Comparison of ENCODE assay signal across 9 mouse cellular contexts in the genomic region with DNA sequence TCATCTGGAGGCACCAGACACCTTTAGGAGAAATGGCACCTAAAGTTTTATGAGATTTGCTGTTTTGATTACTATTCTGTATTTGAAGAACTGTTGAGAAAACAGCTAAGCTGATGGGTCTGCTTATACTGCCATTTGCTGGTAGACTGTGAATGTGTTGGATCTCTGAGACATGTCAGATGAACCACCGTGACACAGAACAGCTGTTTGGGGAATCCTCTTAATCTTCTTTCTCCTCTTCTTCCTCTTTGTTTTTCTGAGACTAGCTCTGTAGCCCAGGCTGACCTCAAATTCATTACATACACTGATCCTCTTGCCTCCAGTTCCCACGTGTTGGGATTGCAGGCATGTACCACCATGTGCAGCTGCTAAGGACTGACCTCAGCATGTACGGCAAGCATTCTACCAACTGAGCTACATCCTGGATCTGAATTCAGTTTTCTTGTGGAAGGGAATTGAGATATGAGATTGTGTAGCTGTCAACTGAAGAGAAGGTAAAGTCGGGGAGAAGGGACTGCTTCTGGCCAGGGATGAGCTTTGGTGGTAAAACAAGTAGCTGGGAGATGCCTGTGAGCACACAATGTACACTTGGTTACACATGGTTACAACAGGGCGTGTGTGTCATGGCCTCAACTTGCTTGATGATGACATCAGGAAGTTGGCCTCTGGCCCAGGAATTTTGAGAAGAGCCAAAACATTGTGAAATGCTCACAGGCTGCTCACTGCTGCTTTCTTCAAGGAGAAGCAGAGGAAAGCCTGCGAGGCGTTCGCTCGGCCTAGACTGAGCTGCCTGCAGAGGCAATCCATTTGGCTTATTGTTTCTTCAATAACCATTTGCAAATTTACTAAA. TPM values are rescaled to one million over a fixed set of nuclear protein-coding genes. Genes with fewer than 3 reads are reported as not detected.
DNase-seq lines count a peak whose midpoint lies in the region; ATAC-seq and TF ChIP-seq lines count a peak whose summit lies in the region.
"Had no signal": no experiment of that assay in that cellular context is flagged by ENCODE, and none has a peak within 500 bp of the region (broad histone marks: within the 10 kb centered on the region; RNA-seq: fewer than 3 reads in every experiment).

No protein-coding gene starts in this region.

- no peaks in the 10 kb centered on the region for H3K9me3 ChIP-seq in forebrain, embryonic 14.5 days (replicated peaks; ENCODE audit: control insufficient read depth, low read length)
- no peaks in the 10 kb centered on the region for H3K9me3 ChIP-seq in forebrain, embryonic 15.5 days
- H3K9me3 ChIP-seq in intestine, embryonic 14.5 days (ENCODE audit: control insufficient read depth, low read length) = no peaks in the 10 kb centered on the region
- no peaks in the 10 kb centered on the region for H3K9me3 ChIP-seq in lung, embryonic 16.5 days (ENCODE audit: control insufficient read depth, low read length)
- H3K9me3 ChIP-seq in midbrain, embryonic 10.5 days (replicated peaks) = no peaks in the 10 kb centered on the region

- no peak overlapping the region for H3K4me2 ChIP-seq in forebrain, embryonic 14.5 days (ENCODE audit: low read length)
- no peak overlapping the region for H3K4me2 ChIP-seq in forebrain, embryonic 15.5 days (replicated peaks)
- no peak overlapping the region for H3K4me2 ChIP-seq in intestine, embryonic 14.5 days (ENCODE audit: low read length)
- H3K4me2 ChIP-seq in lung, embryonic 16.5 days (ENCODE audit: low read depth, low read length) = no peak overlapping the region

- intact Hi-C loops in gastrocnemius, adult 2 months (cut with DNase I) = no loop called here

- TF ChIP-seq CTCF in gastrocnemius, adult 2 months (IDR thresholded peaks at IDR 0.05) = no peak
- no peak for TF ChIP-seq CTCF in testis, adult 2 months (IDR thresholded peaks at IDR 0.05; ENCODE audit: control insufficient read depth, insufficient read depth, insufficient replicate concordance, low read depth, low read length)

- ATAC-seq in forebrain, embryonic 14.5 days = no peak
- no peak for ATAC-seq in forebrain, embryonic 15.5 days (replicated peaks)
- no peak; the same call in 1 of the 2 replicates for ATAC-seq in intestine, embryonic 14.5 days (replicated peaks; ENCODE audit: low FRiP score, low TSS enrichment, low read depth)
- peak; percentile 94 for ATAC-seq in lung, embryonic 16.5 days (ENCODE audit: low read depth)

- WGBS in forebrain, embryonic 14.5 days = 72% methylated on average over 9 of the region's 9 CpGs
- WGBS in forebrain, embryonic 15.5 days = 69% methylated on average over 9 of the region's 9 CpGs
- WGBS in intestine, embryonic 14.5 days = 48% methylated on average over 9 of the region's 9 CpGs
- 25% methylated on average over 9 of the region's 9 CpGs for WGBS in lung, embryonic 16.5 days
- WGBS in midbrain, embryonic 10.5 days = 83% methylated on average over 9 of the region's 9 CpGs

- no peak for TF ChIP-seq POLR2A in testis, adult 2 months (IDR thresholded peaks at IDR 0.05; ENCODE audit: control insufficient read depth, low read depth, low read length)

- H3K4me3 ChIP-seq in forebrain, embryonic 14.5 days (ENCODE audit: low read depth, low read length) = no peak overlapping the region
- H3K4me3 ChIP-seq in forebrain, embryonic 15.5 days = no peak overlapping the region
- no peak overlapping the region for H3K4me3 ChIP-seq in gastrocnemius, adult 2 months
- H3K4me3 ChIP-seq in intestine, embryonic 14.5 days (ENCODE audit: low read depth, low read length) = no peak overlapping the region
- no peak overlapping the region for H3K4me3 ChIP-seq in lung, embryonic 16.5 days (ENCODE audit: low read length)
- H3K4me3 ChIP-seq in testis, adult 2 months (ENCODE audit: control insufficient read depth, low read depth, low read length) = peak overlapping the region; percentile 24; the same call in 1 of the 2 replicates
- H3K4me3 ChIP-seq in midbrain, embryonic 10.5 days = no peak overlapping the region

- H3K27ac ChIP-seq in forebrain, embryonic 14.5 days (ENCODE audit: low read depth, low read length) = no peak overlapping the region
- no peak overlapping the region for H3K27ac ChIP-seq in forebrain, embryonic 15.5 days (replicated peaks)
- H3K27ac ChIP-seq in gastrocnemius, adult 2 months = peak overlapping the region; percentile 70
- H3K27ac ChIP-seq in intestine, embryonic 14.5 days (ENCODE audit: low read depth) = peak overlapping the region; percentile 55; the same call in 1 of the 2 replicates
- H3K27ac ChIP-seq in lung, embryonic 16.5 days (ENCODE audit: low read length) = peak overlapping the region; percentile 93
- peak overlapping the region; percentile 27; the same call in 1 of the 2 replicates for H3K27ac ChIP-seq in testis, adult 2 months (ENCODE audit: control insufficient read depth, insufficient read depth, low read depth, low read length)
- H3K27ac ChIP-seq in midbrain, embryonic 10.5 days (replicated peaks) = no peak overlapping the region

- peak; percentile 24 for DNase-seq in forebrain, embryonic 14.5 days (ENCODE audit: low spot score)
- peak; percentile 95 for DNase-seq in adrenal gland, adult 2 months
- DNase-seq in gastrocnemius, adult 2 months = peak; percentile 90
- DNase-seq in intestine, embryonic 14.5 days (ENCODE audit: low spot score) = peak; percentile 66
- no peak for DNase-seq in midbrain, embryonic 10.5 days (ENCODE audit: low spot score)

- H3K36me3 ChIP-seq in forebrain, embryonic 14.5 days (ENCODE audit: control insufficient read depth, insufficient read depth, low read length) = no peaks in the 10 kb centered on the region
- H3K36me3 ChIP-seq in forebrain, embryonic 15.5 days = no peaks in the 10 kb centered on the region
- H3K36me3 ChIP-seq in intestine, embryonic 14.5 days (ENCODE audit: control insufficient read depth, insufficient read depth, low read length) = no peaks in the 10 kb centered on the region
- no peaks in the 10 kb centered on the region for H3K36me3 ChIP-seq in lung, embryonic 16.5 days (ENCODE audit: control insufficient read depth, insufficient read depth, low read length)
- no peaks in the 10 kb centered on the region for H3K36me3 ChIP-seq in testis, adult 2 months (ENCODE audit: control insufficient read depth, insufficient read depth, low read length)
- no peaks in the 10 kb centered on the region for H3K36me3 ChIP-seq in midbrain, embryonic 10.5 days

- no peaks in the 10 kb centered on the region for H3K27me3 ChIP-seq in forebrain, embryonic 14.5 days (replicated peaks; ENCODE audit: control insufficient read depth, insufficient read depth, low read length)
- H3K27me3 ChIP-seq in forebrain, embryonic 15.5 days = no peaks in the 10 kb centered on the region
- no peaks in the 10 kb centered on the region for H3K27me3 ChIP-seq in intestine, embryonic 14.5 days (replicated peaks; ENCODE audit: control insufficient read depth, insufficient read depth, low read length)
- no peaks in the 10 kb centered on the region for H3K27me3 ChIP-seq in lung, embryonic 16.5 days (ENCODE audit: control insufficient read depth, insufficient read depth, low read depth, low read length)
- no peaks in the 10 kb centered on the region for H3K27me3 ChIP-seq in testis, adult 2 months (ENCODE audit: control insufficient read depth, insufficient read depth, low read length)
- no peaks in the 10 kb centered on the region for H3K27me3 ChIP-seq in midbrain, embryonic 10.5 days (ENCODE audit: low read depth, poor library complexity, severe bottlenecking)

- no peaks in the 10 kb centered on the region for H3K4me1 ChIP-seq in forebrain, embryonic 14.5 days (ENCODE audit: control insufficient read depth, insufficient read depth, low read length)
- H3K4me1 ChIP-seq in forebrain, embryonic 15.5 days = no peaks in the 10 kb centered on the region
- peaks cover 12% of the 10 kb centered on the region for H3K4me1 ChIP-seq in intestine, embryonic 14.5 days (replicated peaks; ENCODE audit: control insufficient read depth, insufficient read depth, low read length)
- H3K4me1 ChIP-seq in lung, embryonic 16.5 days (replicated peaks; ENCODE audit: control insufficient read depth, insufficient read depth, low read length) = peaks cover 13% of the 10 kb centered on the region; the same call in 1 of the 2 replicates
- H3K4me1 ChIP-seq in testis, adult 2 months (ENCODE audit: control insufficient read depth, insufficient read depth, low read length) = no peaks in the 10 kb centered on the region
- no peaks in the 10 kb centered on the region for H3K4me1 ChIP-seq in midbrain, embryonic 10.5 days

- H3K9ac ChIP-seq in forebrain, embryonic 14.5 days (ENCODE audit: low read length) = no peak overlapping the region
- H3K9ac ChIP-seq in forebrain, embryonic 15.5 days (replicated peaks) = no peak overlapping the region
- H3K9ac ChIP-seq in intestine, embryonic 14.5 days (ENCODE audit: low read length) = no peak overlapping the region
- no peak overlapping the region for H3K9ac ChIP-seq in lung, embryonic 16.5 days (ENCODE audit: low read length)

RNA-seq across cellular contexts. Expression of gene Tas2r143, which starts 3.9 kb away (rescaled TPM):
- not detected in 2 replicates for polyA plus RNA-seq in forebrain, embryonic 14.5 days (2014; fragmentation: Nextera tagmentation; extraction: Ambion mirVana)
- not detected in 2 replicates for polyA plus RNA-seq in forebrain, embryonic 15.5 days (2015; fragmentation: Nextera tagmentation; extraction: Ambion mirVana)
- total RNA-seq in adrenal gland, adult 2 months (2021) = 1 to 10 TPM in 1 of 2 experiments, under 1 TPM in 1; 0.90 to 7.2 TPM
- 0.50 and 0.63 TPM in 2 replicates for polyA plus RNA-seq in adrenal gland, adult 2 months (2012; rRNA removed)
- total RNA-seq in gastrocnemius, adult 2 months (2021) = not detected
- not detected in 2 replicates for polyA plus RNA-seq in intestine, embryonic 14.5 days (2014; fragmentation: Nextera tagmentation; extraction: Ambion mirVana)
- polyA plus RNA-seq in lung, embryonic 16.5 days (2015; fragmentation: Nextera tagmentation; extraction: Ambion mirVana) = not detected in 2 replicates
- polyA plus RNA-seq in testis, adult 2 months (2012; rRNA removed) = not detected in 2 replicates
- polyA plus RNA-seq in midbrain, embryonic 10.5 days (2016; fragmentation: Nextera tagmentation; extraction: Ambion mirVana) = not detected in 2 replicates
- polyA plus RNA-seq: neural tube, embryonic 14.5 days had no signal

RNA-seq across cellular contexts. Expression of gene Tas2r135, which starts 9.0 kb away (rescaled TPM):
- polyA plus RNA-seq in forebrain, embryonic 14.5 days (2014; fragmentation: Nextera tagmentation; extraction: Ambion mirVana) = not detected in 2 replicates
- polyA plus RNA-seq in forebrain, embryonic 15.5 days (2015; fragmentation: Nextera tagmentation; extraction: Ambion mirVana) = not detected in 2 replicates
- total RNA-seq in adrenal gland, adult 2 months (2021) = 1 to 10 TPM in 1 of 2 experiments, under 1 TPM in 1; 0.62 to 4.4 TPM
- 0.16 TPM in 1 of 2 replicates, not detected in the other for polyA plus RNA-seq in adrenal gland, adult 2 months (2012; rRNA removed)
- total RNA-seq in gastrocnemius, adult 2 months (2021) = not detected
- 0.16 TPM in 1 of 2 replicates, not detected in the other for polyA plus RNA-seq in intestine, embryonic 14.5 days (2014; fragmentation: Nextera tagmentation; extraction: Ambion mirVana)
- not detected in 2 replicates for polyA plus RNA-seq in lung, embryonic 16.5 days (2015; fragmentation: Nextera tagmentation; extraction: Ambion mirVana)
- not detected in 2 replicates for polyA plus RNA-seq in testis, adult 2 months (2012; rRNA removed)
- not detected in 2 replicates for polyA plus RNA-seq in midbrain, embryonic 10.5 days (2016; fragmentation: Nextera tagmentation; extraction: Ambion mirVana)
- polyA plus RNA-seq: neural tube, embryonic 14.5 days had no signal

RNA-seq across cellular contexts. Expression of gene Epha1, which starts 23.1 kb away (rescaled TPM):
- 0.05 and 0.07 TPM in 2 replicates for polyA plus RNA-seq in forebrain, embryonic 14.5 days (2014; fragmentation: Nextera tagmentation; extraction: Ambion mirVana)
- 0.14 and 0.20 TPM in 2 replicates for polyA plus RNA-seq in forebrain, embryonic 15.5 days (2015; fragmentation: Nextera tagmentation; extraction: Ambion mirVana)
- under 1 TPM; 0.23 to 0.86 TPM for total RNA-seq in adrenal gland, adult 2 months (2021)
- polyA plus RNA-seq in adrenal gland, adult 2 months (2012; rRNA removed) = 0.18 and 0.37 TPM in 2 replicates
- under 1 TPM in 1 of 2 experiments, not detected in 1; 0.10 TPM for total RNA-seq in gastrocnemius, adult 2 months (2021)
- 2.5 and 2.6 TPM in 2 replicates for polyA plus RNA-seq in intestine, embryonic 14.5 days (2014; fragmentation: Nextera tagmentation; extraction: Ambion mirVana)
- 18.5 and 18.8 TPM in 2 replicates for polyA plus RNA-seq in lung, embryonic 16.5 days (2015; fragmentation: Nextera tagmentation; extraction: Ambion mirVana)
- polyA plus RNA-seq in testis, adult 2 months (2012; rRNA removed) = 0.30 and 0.76 TPM in 2 replicates
- polyA plus RNA-seq in midbrain, embryonic 10.5 days (2016; fragmentation: Nextera tagmentation; extraction: Ambion mirVana) = 1.2 and 1.5 TPM in 2 replicates

RNA-seq across cellular contexts. Expression of gene Tas2r126, which starts 38.1 kb away (rescaled TPM):
- polyA plus RNA-seq in forebrain, embryonic 14.5 days (2014; fragmentation: Nextera tagmentation; extraction: Ambion mirVana) = not detected in 2 replicates
- not detected in 2 replicates for polyA plus RNA-seq in forebrain, embryonic 15.5 days (2015; fragmentation: Nextera tagmentation; extraction: Ambion mirVana)
- total RNA-seq in adrenal gland, adult 2 months (2021) = 1 to 10 TPM in 1 of 2 experiments, under 1 TPM in 1; 0.66 to 4.8 TPM
- polyA plus RNA-seq in adrenal gland, adult 2 months (2012; rRNA removed) = 0.11 TPM in 1 of 2 replicates, not detected in the other
- under 1 TPM in 1 of 2 experiments, not detected in 1; 0.28 TPM for total RNA-seq in gastrocnemius, adult 2 months (2021)
- polyA plus RNA-seq in intestine, embryonic 14.5 days (2014; fragmentation: Nextera tagmentation; extraction: Ambion mirVana) = not detected in 2 replicates
- polyA plus RNA-seq in lung, embryonic 16.5 days (2015; fragmentation: Nextera tagmentation; extraction: Ambion mirVana) = not detected in 2 replicates
- polyA plus RNA-seq in testis, adult 2 months (2012; rRNA removed) = not detected in 2 replicates
- polyA plus RNA-seq in midbrain, embryonic 10.5 days (2016; fragmentation: Nextera tagmentation; extraction: Ambion mirVana) = not detected in 2 replicates
- polyA plus RNA-seq: neural tube, embryonic 14.5 days had no signal

RNA-seq across cellular contexts. Expression of gene Zyx, which starts 46.8 kb away (rescaled TPM):
- polyA plus RNA-seq in forebrain, embryonic 14.5 days (2014; fragmentation: Nextera tagmentation; extraction: Ambion mirVana) = 34.8 and 41.0 TPM in 2 replicates
- polyA plus RNA-seq in forebrain, embryonic 15.5 days (2015; fragmentation: Nextera tagmentation; extraction: Ambion mirVana) = 33.1 and 37.6 TPM in 2 replicates
- total RNA-seq in adrenal gland, adult 2 months (2021) = 100 to 1,000 TPM in 1 of 2 experiments, 10 to 100 TPM in 1; 96.9 to 121 TPM
- polyA plus RNA-seq in adrenal gland, adult 2 months (2012; rRNA removed) = 192 and 204 TPM in 2 replicates
- 10 to 100 TPM; 19.7 to 24.7 TPM for total RNA-seq in gastrocnemius, adult 2 months (2021)
- polyA plus RNA-seq in intestine, embryonic 14.5 days (2014; fragmentation: Nextera tagmentation; extraction: Ambion mirVana) = 112 and 115 TPM in 2 replicates
- polyA plus RNA-seq in lung, embryonic 16.5 days (2015; fragmentation: Nextera tagmentation; extraction: Ambion mirVana) = 188 and 203 TPM in 2 replicates
- polyA plus RNA-seq in testis, adult 2 months (2012; rRNA removed) = 35.2 and 40.1 TPM in 2 replicates
- polyA plus RNA-seq in midbrain, embryonic 10.5 days (2016; fragmentation: Nextera tagmentation; extraction: Ambion mirVana) = 84.5 and 88.1 TPM in 2 replicates

Comparison
In these comparisons a context has a peak if more than half of its experiments do, and no peak if none do; other contexts are left out.
1. H3K27ac ChIP-seq: peak in gastrocnemius, adult 2 months (single experiment), intestine, embryonic 14.5 days (single experiment), lung, embryonic 16.5 days (single experiment) and testis, adult 2 months (single experiment); none in forebrain, embryonic 14.5 days (single experiment), forebrain, embryonic 15.5 days (single experiment) and midbrain, embryonic 10.5 days (single experiment).